Mouse (Mus musculus): ENCODE measurements at regions not wholly inside any gene's neighbourhood (a gene's known extent, or its start where the extent isn't known, plus 50 kb on each side); places are given as distances from the start of the nearest gene placed in this dataset.

DNA sequence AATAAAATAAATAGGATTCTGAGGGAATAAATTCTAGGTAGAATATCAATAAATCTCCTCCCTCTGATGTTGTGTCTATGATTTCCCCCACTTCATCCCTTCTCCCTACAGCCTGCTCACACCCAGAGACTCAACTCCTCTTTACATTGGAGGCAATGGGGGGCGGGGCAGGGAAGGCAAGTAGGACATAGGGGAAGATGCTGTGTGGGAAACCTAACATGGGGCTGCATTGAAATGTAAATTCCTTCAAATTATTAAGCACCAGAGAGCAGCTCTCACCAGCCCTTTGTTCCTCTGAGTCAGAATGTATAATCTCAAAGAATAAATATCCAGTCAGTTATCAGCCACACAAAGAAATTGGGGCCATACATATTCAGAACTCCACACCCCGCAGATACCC is 91.6 kb downstream of the Nuf2 start:
- WGBS, result 80% methylated on average over 2 of the region's 2 CpGs
- Histone ChIP-seq H3K27me3 (replicated peaks) (no peaks in the 10 kb centered on the region), H3K36me3 (no peaks in the 10 kb centered on the region), H3K4me3 (replicated peaks) (no peak overlapping the region), H3K27ac (no peak overlapping the region), H3K4me2 (replicated peaks) (no peak overlapping the region), H3K4me1 (replicated peaks) (no peaks in the 10 kb centered on the region), H3K9ac (no peak overlapping the region), H3K9me3 (no peaks in the 10 kb centered on the region)
- no peak for ATAC-seq

- no peak overlapping the region for H3K27ac ChIP-seq
- no peaks in the 10 kb centered on the region for H3K4me1 ChIP-seq (replicated peaks)
- no peak overlapping the region for H3K4me3 ChIP-seq (replicated peaks)
- H3K36me3 ChIP-seq, result no peaks in the 10 kb centered on the region
- no peaks in the 10 kb centered on the region for H3K27me3 ChIP-seq (replicated peaks)
- 87% methylated on average over 3 of the region's 3 CpGs for WGBS
- H3K4me2 ChIP-seq (replicated peaks), result no peak overlapping the region
- H3K9ac ChIP-seq, result no peak overlapping the region
- no peak for ATAC-seq
- H3K9me3 ChIP-seq, result no peaks in the 10 kb centered on the region
Observed at GRCm38 (mm10) chr1:169438006-169438405, 93.3 kb downstream of the Nuf2 start.

DNA sequence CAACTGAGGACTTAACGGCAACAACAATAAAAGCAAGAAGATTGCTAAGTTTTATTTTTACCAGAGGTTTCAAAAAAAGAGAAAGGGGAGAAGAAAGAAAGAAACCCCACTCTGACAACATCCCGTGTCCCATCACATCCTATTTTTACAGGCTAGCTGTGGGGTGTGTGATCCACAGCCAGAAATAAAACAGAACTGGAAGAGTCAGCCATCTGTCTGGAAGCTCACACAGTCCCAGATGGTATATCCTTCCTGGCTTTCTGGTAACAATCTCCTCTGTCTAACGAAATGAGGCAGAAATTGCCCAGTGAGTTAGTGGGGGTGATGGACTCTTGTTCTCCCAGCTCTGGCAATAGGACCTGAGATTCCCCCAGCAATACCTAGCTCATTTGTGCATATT is 108.9 kb downstream of the Nuf2 start:
- no peak for ATAC-seq
- H3K27ac ChIP-seq, result no peak overlapping the region
- no peak overlapping the region for H3K4me2 ChIP-seq (replicated peaks)
- H3K4me3 ChIP-seq (replicated peaks), result no peak overlapping the region
- H3K4me1 ChIP-seq (replicated peaks), result no peaks in the 10 kb centered on the region
- H3K9ac ChIP-seq, result no peak overlapping the region
- no peaks in the 10 kb centered on the region for H3K27me3 ChIP-seq (replicated peaks)
- 57% methylated on average over 3 of the region's 3 CpGs for WGBS
- H3K9me3 ChIP-seq, result no peaks in the 10 kb centered on the region
- no peaks in the 10 kb centered on the region for H3K36me3 ChIP-seq

- H3K9ac ChIP-seq, result no peak overlapping the region
- H3K27ac ChIP-seq, result no peak overlapping the region
- H3K27me3 ChIP-seq (replicated peaks), result no peaks in the 10 kb centered on the region
- H3K36me3 ChIP-seq, result no peaks in the 10 kb centered on the region
- H3K4me1 ChIP-seq (replicated peaks), result no peaks in the 10 kb centered on the region
- no peak for ATAC-seq
- H3K4me2 ChIP-seq (replicated peaks), result no peak overlapping the region
- H3K9me3 ChIP-seq, result no peaks in the 10 kb centered on the region
- 32% methylated on average over 1 of the region's 1 CpGs for WGBS
- H3K4me3 ChIP-seq (replicated peaks), result no peak overlapping the region
Observed at GRCm38 (mm10) chr1:169421671-169422070, 109.6 kb downstream of the Nuf2 start.

- Histone ChIP-seq H3K27me3 (replicated peaks) (no peaks in the 10 kb centered on the region), H3K36me3 (no peaks in the 10 kb centered on the region), H3K4me2 (replicated peaks) (no peak overlapping the region), H3K4me3 (replicated peaks) (no peak overlapping the region), H3K9me3 (no peaks in the 10 kb centered on the region), H3K9ac (no peak overlapping the region), H3K4me1 (replicated peaks) (no peaks in the 10 kb centered on the region), H3K27ac (no peak overlapping the region)
- WGBS, result 75% methylated on average over 4 of the region's 4 CpGs
- ATAC-seq, result 0 out of 2 replicates have a peak, but pooled peaks have one; percentile 41
Observed at GRCm38 (mm10) chr1:169418665-169419045, 112.6 kb downstream of the Nuf2 start.

DNA sequence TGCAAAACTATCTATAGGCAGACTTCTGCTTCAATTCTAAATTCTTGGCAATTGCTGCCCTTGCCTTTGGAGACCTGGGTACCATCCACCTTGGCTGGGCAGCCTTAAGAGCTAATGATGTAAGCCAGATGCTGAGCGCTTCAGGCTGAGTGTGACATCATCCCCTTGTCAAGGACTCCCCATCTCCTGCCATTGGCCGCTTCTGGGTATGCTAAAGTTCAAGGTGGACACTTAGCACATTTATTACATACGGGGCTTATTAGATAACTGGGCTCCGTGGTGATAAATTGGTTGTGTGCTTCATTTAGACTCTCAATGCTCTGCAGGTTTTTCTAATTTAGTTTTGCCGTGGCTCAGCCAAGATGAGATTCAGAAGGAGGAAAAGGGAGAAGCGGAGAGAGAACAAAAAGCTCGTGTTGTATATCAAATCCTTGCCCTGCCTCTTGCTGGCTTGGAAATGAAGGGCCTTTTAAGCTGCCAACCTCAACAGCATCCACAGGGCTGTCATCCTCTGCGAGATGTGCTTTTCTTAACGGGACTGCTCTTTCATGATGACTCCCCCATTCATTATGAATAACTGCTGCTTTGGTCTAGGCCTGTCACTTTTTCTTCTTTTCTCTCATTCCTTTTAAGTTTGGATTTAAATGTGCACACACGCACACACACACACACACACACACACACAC is 113.1 kb downstream of the Nuf2 start:
- 69% methylated on average over 10 of the region's 10 CpGs for WGBS
- no peak overlapping the region for H3K27ac ChIP-seq
- H3K9ac ChIP-seq, result no peak overlapping the region
- ATAC-seq, result no peak
- H3K4me1 ChIP-seq (replicated peaks), result no peaks in the 10 kb centered on the region
- H3K4me3 ChIP-seq (replicated peaks), result no peak overlapping the region
- no peak overlapping the region for H3K4me2 ChIP-seq (replicated peaks)
- H3K36me3 ChIP-seq, result no peaks in the 10 kb centered on the region
- H3K9me3 ChIP-seq, result no peaks in the 10 kb centered on the region
- no peaks in the 10 kb centered on the region for H3K27me3 ChIP-seq (replicated peaks)

DNA sequence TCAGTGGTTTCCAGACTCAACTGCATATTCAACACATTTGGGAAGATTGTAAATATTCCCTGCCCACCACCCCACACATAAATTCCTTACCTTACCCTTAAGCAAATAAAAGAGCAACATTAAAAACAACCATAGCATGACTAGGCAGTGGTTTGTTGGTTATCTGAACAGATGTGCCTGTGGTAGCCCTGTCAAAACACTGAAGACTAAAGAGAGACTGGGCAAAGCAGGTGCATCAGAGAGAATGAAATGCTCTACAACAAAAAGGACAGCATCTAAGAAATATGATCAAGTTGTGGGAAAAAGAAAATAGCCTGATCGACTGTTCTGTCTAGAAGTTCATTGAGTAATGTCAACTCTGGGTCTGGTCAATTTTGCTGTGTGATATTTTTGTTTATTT is 114.6 kb downstream of the Nuf2 start:
- ATAC-seq, result no peak
- no peak overlapping the region for H3K4me3 ChIP-seq (replicated peaks)
- no peaks in the 10 kb centered on the region for H3K27me3 ChIP-seq (replicated peaks)
- no peaks in the 10 kb centered on the region for H3K36me3 ChIP-seq
- H3K9me3 ChIP-seq, result no peaks in the 10 kb centered on the region
- no peak overlapping the region for H3K4me2 ChIP-seq (replicated peaks)
- no peaks in the 10 kb centered on the region for H3K4me1 ChIP-seq (replicated peaks)
- no peak overlapping the region for H3K9ac ChIP-seq
- WGBS, result 92% methylated on average over 1 of the region's 1 CpGs
- H3K27ac ChIP-seq, result no peak overlapping the region

GRCm38 (mm10) chr1:169408120-169408519 is 123.1 kb downstream of the Nuf2 start:
- no peaks in the 10 kb centered on the region for H3K36me3 ChIP-seq
- H3K4me3 ChIP-seq (replicated peaks), result no peak overlapping the region
- no peak overlapping the region for H3K4me2 ChIP-seq (replicated peaks)
- no peak overlapping the region for H3K27ac ChIP-seq
- no peak for ATAC-seq
- no peaks in the 10 kb centered on the region for H3K4me1 ChIP-seq (replicated peaks)
- no peak overlapping the region for H3K9ac ChIP-seq
- no peaks in the 10 kb centered on the region for H3K9me3 ChIP-seq
- WGBS, result 68% methylated on average over 2 of the region's 2 CpGs
- no peaks in the 10 kb centered on the region for H3K27me3 ChIP-seq (replicated peaks)

GRCm38 (mm10) chr1:169400841-169401240 is 130.4 kb downstream of the Nuf2 start:
- Histone ChIP-seq H3K4me2 (replicated peaks) (no peak overlapping the region), H3K9me3 (no peaks in the 10 kb centered on the region), H3K9ac (no peak overlapping the region), H3K4me3 (replicated peaks) (no peak overlapping the region), H3K4me1 (replicated peaks) (no peaks in the 10 kb centered on the region), H3K27ac (no peak overlapping the region), H3K36me3 (no peaks in the 10 kb centered on the region), H3K27me3 (replicated peaks) (no peaks in the 10 kb centered on the region)
- ATAC-seq, result no peak
- WGBS, result 78% methylated on average over 6 of the region's 6 CpGs

DNA sequence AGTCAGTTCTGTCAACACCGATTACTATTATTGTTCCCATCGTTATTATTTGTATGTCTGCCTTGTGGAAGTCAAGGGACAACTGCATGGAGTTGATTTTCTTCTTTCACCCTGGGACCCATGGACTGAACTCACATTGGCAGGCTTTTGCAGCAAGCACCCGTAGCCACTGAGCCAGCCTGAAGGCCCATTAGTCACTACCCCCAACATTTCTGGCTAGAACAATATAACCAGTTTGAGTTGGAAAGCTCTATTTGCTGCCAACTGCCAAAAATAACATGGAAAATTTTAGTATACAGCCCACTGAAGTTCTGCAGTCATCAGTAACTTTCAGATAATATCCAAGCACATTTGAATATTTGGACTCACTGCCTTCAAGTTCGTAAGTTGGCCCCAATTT is 133.9 kb downstream of the Nuf2 start:
- H3K4me1 ChIP-seq (replicated peaks), result no peaks in the 10 kb centered on the region
- no peak overlapping the region for H3K27ac ChIP-seq
- 91% methylated on average over 4 of the region's 4 CpGs for WGBS
- H3K27me3 ChIP-seq (replicated peaks), result no peaks in the 10 kb centered on the region
- H3K9ac ChIP-seq, result no peak overlapping the region
- H3K36me3 ChIP-seq, result no peaks in the 10 kb centered on the region
- no peak overlapping the region for H3K4me2 ChIP-seq (replicated peaks)
- ATAC-seq, result no peak
- no peak overlapping the region for H3K4me3 ChIP-seq (replicated peaks)
- H3K9me3 ChIP-seq, result no peaks in the 10 kb centered on the region

GRCm38 (mm10) chr1:169387056-169387455 is 144.2 kb downstream of the Nuf2 start:
- Histone ChIP-seq H3K27ac (no peak overlapping the region), H3K4me2 (replicated peaks) (no peak overlapping the region), H3K4me1 (replicated peaks) (no peaks in the 10 kb centered on the region), H3K36me3 (no peaks in the 10 kb centered on the region), H3K4me3 (replicated peaks) (no peak overlapping the region), H3K9me3 (no peaks in the 10 kb centered on the region), H3K9ac (no peak overlapping the region), H3K27me3 (replicated peaks) (no peaks in the 10 kb centered on the region)
- 50% methylated on average over 1 of the region's 1 CpGs for WGBS
- peak; percentile 82 for ATAC-seq

GRCm38 (mm10) chr1:169385740-169386424 is 145.4 kb downstream of the Nuf2 start:
- no peak overlapping the region for H3K4me3 ChIP-seq (replicated peaks)
- H3K27me3 ChIP-seq (replicated peaks), result no peaks in the 10 kb centered on the region
- H3K9ac ChIP-seq, result no peak overlapping the region
- H3K27ac ChIP-seq, result no peak overlapping the region
- no peaks in the 10 kb centered on the region for H3K36me3 ChIP-seq
- no peaks in the 10 kb centered on the region for H3K4me1 ChIP-seq (replicated peaks)
- 0 out of 2 replicates have a peak, but pooled peaks have one; percentile 41 for ATAC-seq
- 78% methylated on average over 10 of the region's 10 CpGs for WGBS
- H3K4me2 ChIP-seq (replicated peaks), result no peak overlapping the region
- H3K9me3 ChIP-seq, result no peaks in the 10 kb centered on the region

DNA sequence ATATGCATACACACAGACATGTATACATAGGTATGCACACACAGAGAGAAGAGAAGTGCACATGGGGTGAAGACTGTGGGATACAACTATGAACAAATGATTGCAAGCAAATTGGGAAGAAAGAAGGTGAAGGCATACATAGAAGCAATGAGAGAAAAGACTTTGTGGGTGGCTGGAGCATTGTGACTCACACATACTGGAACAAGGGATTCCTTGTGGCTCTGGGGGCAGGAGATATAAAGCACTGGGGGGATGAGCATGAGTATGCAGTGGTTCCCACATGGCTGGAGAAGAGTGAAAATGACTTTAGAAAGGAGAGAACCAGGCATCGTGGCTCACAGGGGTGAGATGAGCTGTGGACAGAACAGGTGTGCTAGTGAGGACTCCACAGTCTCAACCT is 156.6 kb downstream of the Nuf2 start:
- WGBS, result 76% methylated on average over 1 of the region's 1 CpGs
- H3K4me3 ChIP-seq (replicated peaks), result no peak overlapping the region

More for the DNA sequence above, 156.6 kb downstream of the Nuf2 start:
- H3K27me3 ChIP-seq (replicated peaks), result no peaks in the 10 kb centered on the region
- H3K4me1 ChIP-seq (replicated peaks), result no peaks in the 10 kb centered on the region
- no peak overlapping the region for H3K4me2 ChIP-seq (replicated peaks)
- H3K9ac ChIP-seq, result no peak overlapping the region
- no peaks in the 10 kb centered on the region for H3K36me3 ChIP-seq
- no peak for ATAC-seq
- no peak overlapping the region for H3K27ac ChIP-seq
- H3K9me3 ChIP-seq, result no peaks in the 10 kb centered on the region

Data from intestine, embryonic 15.5 days (tissue).